Mouse (Mus musculus) forebrain, postnatal 0 days (tissue): Measurements from ENCODE around the gene Bnipl. TPM values are rescaled to one million over a fixed set of nuclear protein-coding genes. Genes with fewer than 3 reads are reported as not detected.

Source experiments
- ATAC-seq: fragments of 200-750 bp; cut with Nextera tagmentation; 2 replicates; pipeline ENCODE4 v1.8.0; 2017; ENCODE audit warnings: mild to moderate bottlenecking, moderate library complexity
- DNase-seq: peaks from one replicate; pipeline ENCODE4 v3.0.0-alpha.2; 2015
- H3K27ac ChIP-seq: fragments of 300-500 bp; sonication (generic); 2 replicates; pipeline ENCODE4 v1.5.1; 2014; ENCODE audit warnings: low read depth, mild to moderate bottlenecking, antibody characterized with exemption, low read length, moderate library complexity, mixed read lengths
- H3K27me3 ChIP-seq: fragments of 300-500 bp; sonication (generic); 2 replicates; pipeline ENCODE4 v1.6.1; 2014; ENCODE audit warnings: mild to moderate bottlenecking, low read length, mixed read lengths; ENCODE audit not compliant: insufficient read depth
- H3K36me3 ChIP-seq: fragments of 300-500 bp; sonication (generic); 2 replicates; pipeline ENCODE4 v1.6.1; 2014; ENCODE audit warnings: mild to moderate bottlenecking, moderate library complexity; ENCODE audit not compliant: insufficient read depth
- H3K4me1 ChIP-seq: fragments of 300-500 bp; sonication (generic); 2 replicates; pipeline ENCODE4 v1.6.1; 2014; ENCODE audit warnings: antibody characterized with exemption; ENCODE audit not compliant: insufficient read depth
- H3K4me2 ChIP-seq: fragments of 300-500 bp; sonication (generic); 2 replicates; pipeline ENCODE4 v1.6.1; 2014; ENCODE audit warnings: low read depth, mild to moderate bottlenecking, moderate library complexity
- H3K4me3 ChIP-seq: fragments of 300-500 bp; sonication (generic); 2 replicates; pipeline ENCODE4 v1.5.1; 2014; ENCODE audit warnings: low read depth, low read length, mixed read lengths
- H3K9ac ChIP-seq: fragments of 300-500 bp; sonication (generic); 2 replicates; pipeline ENCODE4 v1.6.1; 2014; ENCODE audit warnings: mild to moderate bottlenecking
- H3K9me3 ChIP-seq: fragments of 300-500 bp; sonication (generic); 2 replicates; pipeline ENCODE4 v1.6.1; 2016; ENCODE audit warnings: low read length
- CTCF ChIP-seq: sonication (generic); IDR thresholded peaks from 2 replicates; pipeline ENCODE4 v1.5.1; 2016; ENCODE audit warnings: antibody characterized with exemption, control low read depth, low read depth
- WGBS: fragments of 180-500 bp; shearing (Covaris S2); extraction: QIAGEN DNeasy Blood & Tissue Kit; methylation state at CpG from one replicate; pipeline ENCODE4 v1.1.7; 2014; 5-methylcytosine and 5-hydroxymethylcytosine counted together
- polyA plus RNA-seq: library from polyadenylated mRNA; unstranded; fragments of >200 nt; fragmentation: Nextera tagmentation; extraction: Ambion mirVana; gene quantifications from 2 replicates; pipeline ENCODE4 v1.2.1, GENCODE M21; 2015
- total RNA-seq: library from RNA; depleted of rRNA; stranded (reverse); fragments of >200 nt; gene quantifications from 2 replicates; pipeline ENCODE4 v1.2.3, GENCODE M21; 2014

Gene Bnipl
- total and polyA plus RNA-seq, 2 experiments from 2014 or later, result 0.33 TPM; not detected in 1

- Histone ChIP-seq H3K4me3 (no peak overlapping the region), H3K9ac (no peak overlapping the region), H3K9me3 (no peaks in the 10 kb centered on the region), H3K27me3 (no peaks in the 10 kb centered on the region), H3K27ac (no peak overlapping the region), H3K4me2 (no peak overlapping the region), H3K4me1 (no peaks in the 10 kb centered on the region), H3K36me3 (peaks cover 26% of the 10 kb centered on the region)
- 76% methylated on average over 5 of the region's 5 CpGs for WGBS
- ATAC-seq, result no peak
- DNase-seq, result no peak
- TF ChIP-seq CTCF, result no peak
Measured at GRCm38 (mm10) chr3:95269789-95270188, 18.8 kb upstream of the Bnipl start.

GRCm38 (mm10) chr3:95267855-95268254 is 16.9 kb upstream of the Bnipl start:
- ATAC-seq (no peak), DNase-seq (no peak)
- Histone ChIP-seq H3K9me3 (no peaks in the 10 kb centered on the region), H3K4me1 (no peaks in the 10 kb centered on the region), H3K4me2 (no peak overlapping the region), H3K27ac (no peak overlapping the region), H3K4me3 (no peak overlapping the region), H3K27me3 (no peaks in the 10 kb centered on the region), H3K36me3 (peaks cover 37% of the 10 kb centered on the region), H3K9ac (no peak overlapping the region)
- no peak for TF ChIP-seq CTCF

GRCm38 (mm10) chr3:95266052-95266451 is 15.1 kb upstream of the Bnipl start:
- H3K9me3 ChIP-seq, result no peaks in the 10 kb centered on the region
- DNase-seq (no peak), ATAC-seq (no peak)
- WGBS, result 98% methylated on average over 3 of the region's 3 CpGs
- H3K4me3 ChIP-seq, result no peak overlapping the region
- no peak overlapping the region for H3K9ac ChIP-seq
- no peaks in the 10 kb centered on the region for H3K4me1 ChIP-seq
- no peak overlapping the region for H3K27ac ChIP-seq
- H3K36me3 ChIP-seq, result peaks cover 49% of the 10 kb centered on the region
- no peaks in the 10 kb centered on the region for H3K27me3 ChIP-seq
- no peak overlapping the region for H3K4me2 ChIP-seq
- TF ChIP-seq CTCF, result no peak

GRCm38 (mm10) chr3:95264724-95265123 is 13.7 kb upstream of the Bnipl start:
- Histone ChIP-seq H3K4me3 (no peak overlapping the region), H3K36me3 (peaks cover 56% of the 10 kb centered on the region), H3K27me3 (no peaks in the 10 kb centered on the region), H3K9ac (no peak overlapping the region), H3K4me2 (no peak overlapping the region), H3K4me1 (no peaks in the 10 kb centered on the region), H3K27ac (peak overlapping the region; percentile 59; the same call in 1 of the 2 replicates), H3K9me3 (no peaks in the 10 kb centered on the region)
- WGBS, result 71% methylated on average over 1 of the region's 1 CpGs
- no peak for TF ChIP-seq CTCF
- DNase-seq (peak; percentile 50), ATAC-seq (peak; percentile 49; the same call in 1 of the 2 replicates)

GRCm38 (mm10) chr3:95263089-95263739 is 12.2 kb upstream of the Bnipl start:
- WGBS, result 55% methylated on average over 11 of the region's 11 CpGs
- H3K27me3 ChIP-seq, result no peaks in the 10 kb centered on the region
- no peaks in the 10 kb centered on the region for H3K4me1 ChIP-seq
- H3K36me3 ChIP-seq, result peaks cover 62% of the 10 kb centered on the region
- no peak overlapping the region for H3K4me3 ChIP-seq
- no peak overlapping the region for H3K27ac ChIP-seq
- H3K9me3 ChIP-seq, result no peaks in the 10 kb centered on the region
- no peak overlapping the region for H3K9ac ChIP-seq
- no peak overlapping the region for H3K4me2 ChIP-seq
- peak; percentile 40 for DNase-seq
- no peak for ATAC-seq
- TF ChIP-seq CTCF, result peak; percentile 68

- ATAC-seq (no peak), DNase-seq (no peak)
- 97% methylated on average over 4 of the region's 4 CpGs for WGBS
- H3K9me3 ChIP-seq, result no peaks in the 10 kb centered on the region
- H3K4me1 ChIP-seq, result no peaks in the 10 kb centered on the region
- H3K4me2 ChIP-seq, result no peak overlapping the region
- no peaks in the 10 kb centered on the region for H3K27me3 ChIP-seq
- H3K4me3 ChIP-seq, result no peak overlapping the region
- TF ChIP-seq CTCF, result no peak
- H3K27ac ChIP-seq, result no peak overlapping the region
- H3K9ac ChIP-seq, result no peak overlapping the region
- H3K36me3 ChIP-seq, result peaks cover 63% of the 10 kb centered on the region
Measured at GRCm38 (mm10) chr3:95261975-95262374, 11.0 kb upstream of the Bnipl start.

- peaks cover 67% of the 10 kb centered on the region for H3K36me3 ChIP-seq
- H3K4me3 ChIP-seq, result no peak overlapping the region
- no peak overlapping the region for H3K9ac ChIP-seq
- TF ChIP-seq CTCF, result no peak
- H3K4me1 ChIP-seq, result no peaks in the 10 kb centered on the region
- H3K27me3 ChIP-seq, result no peaks in the 10 kb centered on the region
- WGBS, result 84% methylated on average over 5 of the region's 5 CpGs
- no peak for ATAC-seq
- DNase-seq, result no peak
- H3K27ac ChIP-seq, result no peak overlapping the region
- H3K4me2 ChIP-seq, result no peak overlapping the region
- H3K9me3 ChIP-seq, result no peaks in the 10 kb centered on the region
Measured at GRCm38 (mm10) chr3:95256931-95257330, 5.9 kb upstream of the Bnipl start.
